ENCODE assay signal across 8 mouse cellular contexts in genomic region chr10:109713001-109713400, GRCm38 (mm10).
DNase-seq lines count a peak whose midpoint lies in the region; ATAC-seq lines count a peak whose summit lies in the region.

No protein-coding gene starts in this region.

- H3K9me3 ChIP-seq in neural tube, embryonic 11.5 days (ENCODE audit: control insufficient read depth, low read length) = no peaks in the 10 kb centered on the region
- no peaks in the 10 kb centered on the region for H3K9me3 ChIP-seq in neural tube, embryonic 15.5 days (replicated peaks)

- no peaks in the 10 kb centered on the region for H3K36me3 ChIP-seq in neural tube, embryonic 11.5 days (ENCODE audit: control insufficient read depth, insufficient read depth, low read length)
- H3K36me3 ChIP-seq in neural tube, embryonic 15.5 days = peaks cover 14% of the 10 kb centered on the region

- no peak overlapping the region for H3K4me3 ChIP-seq in neural tube, embryonic 11.5 days (ENCODE audit: low read depth, low read length)
- no peak overlapping the region for H3K4me3 ChIP-seq in neural tube, embryonic 15.5 days (replicated peaks)

- 0 out of 2 replicates have a peak, but pooled peaks have one; percentile 41 for ATAC-seq in neural tube, embryonic 11.5 days (ENCODE audit: insufficient read depth, low FRiP score, low TSS enrichment)
- ATAC-seq in neural tube, embryonic 15.5 days (ENCODE audit: low FRiP score) = no peak
- 0 out of 2 replicates have a peak, but pooled peaks have one; percentile 29 for ATAC-seq in megakaryocyte progenitor cell, adult 5-6 weeks (replicated peaks; ENCODE audit: poor library complexity)

- DNase-seq in adrenal gland, adult 2 months = peak; percentile 13
- no peak for DNase-seq in adrenal gland, adult 18-20 months (ENCODE audit: low spot score in 2 of 2)
- peak; percentile 37 for DNase-seq in neural tube, embryonic 11.5 days (ENCODE audit: low spot score)
- DNase-seq in embryo, embryonic 9.5 days (ENCODE audit: extremely low spot score) = peak; percentile 25
- DNase-seq in thymus, postnatal 4 days = no peak
- no peak for DNase-seq in kidney, adult 9 months

- no peak overlapping the region for H3K9ac ChIP-seq in neural tube, embryonic 11.5 days (ENCODE audit: low read length)
- H3K9ac ChIP-seq in neural tube, embryonic 15.5 days (replicated peaks) = no peak overlapping the region

- no peaks in the 10 kb centered on the region for H3K4me1 ChIP-seq in neural tube, embryonic 11.5 days (ENCODE audit: control insufficient read depth, insufficient read depth, low read length)
- H3K4me1 ChIP-seq in neural tube, embryonic 15.5 days = no peaks in the 10 kb centered on the region

- H3K4me2 ChIP-seq in neural tube, embryonic 11.5 days (ENCODE audit: low read depth) = no peak overlapping the region
- no peak overlapping the region for H3K4me2 ChIP-seq in neural tube, embryonic 15.5 days

- no peak overlapping the region for H3K27ac ChIP-seq in neural tube, embryonic 11.5 days (ENCODE audit: low read depth, low read length)
- H3K27ac ChIP-seq in neural tube, embryonic 15.5 days (replicated peaks) = no peak overlapping the region

- H3K27me3 ChIP-seq in neural tube, embryonic 11.5 days (ENCODE audit: control insufficient read depth, insufficient read depth, low read length) = no peaks in the 10 kb centered on the region
- H3K27me3 ChIP-seq in neural tube, embryonic 15.5 days (replicated peaks) = no peaks in the 10 kb centered on the region

- WGBS in neural tube, embryonic 11.5 days = 47% methylated on average over 5 of the region's 5 CpGs
- WGBS in neural tube, embryonic 15.5 days = 45% methylated on average over 5 of the region's 5 CpGs

Comparison
In these comparisons a context has a peak if more than half of its experiments do, and no peak if none do; other contexts are left out.
1. DNase-seq: peak in adrenal gland, adult 2 months (single experiment), neural tube, embryonic 11.5 days (single experiment) and embryo, embryonic 9.5 days (single experiment); none in adrenal gland, adult 18-20 months (0 of 2), thymus, postnatal 4 days (single experiment) and kidney, adult 9 months (single experiment).